Mouse (Mus musculus): ENCODE measurements around the gene Wt1. TPM values are rescaled to one million over a fixed set of nuclear protein-coding genes. Genes with fewer than 3 reads are reported as not detected.

The Wt1 gene
- polyA plus RNA-seq (2014; fragmentation: Illumina TruSeq; extraction: RNeasy Lipid Tissue Mini Kit (QIAGEN cat#74804); ENCODE audit: low read depth, low replicate concordance), result 2.3 TPM

DNA sequence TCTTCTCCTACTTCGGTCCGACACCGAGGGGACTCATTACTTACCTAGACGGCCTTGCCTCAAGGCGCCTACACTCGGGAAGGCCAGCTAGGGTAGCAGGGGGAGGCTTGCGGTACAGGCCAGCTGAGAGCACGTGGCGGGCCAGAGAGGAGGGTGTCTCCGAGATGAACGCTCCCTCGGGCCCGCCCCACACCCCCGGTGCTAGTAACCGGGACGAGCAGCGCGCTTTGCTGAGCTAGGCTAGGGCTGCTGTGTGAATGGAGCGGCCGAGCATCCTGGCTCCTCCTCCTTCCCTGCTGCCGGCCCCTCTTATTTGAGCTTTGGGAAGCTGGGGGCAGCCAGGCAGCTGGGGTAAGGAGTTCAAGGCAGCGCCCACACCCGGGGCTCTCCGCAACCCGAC, at the start of gene Wt1:
Gene Wt1 (plus strand): TSS at position 251 of the 400 bp plus-strand sequence.

DNA sequence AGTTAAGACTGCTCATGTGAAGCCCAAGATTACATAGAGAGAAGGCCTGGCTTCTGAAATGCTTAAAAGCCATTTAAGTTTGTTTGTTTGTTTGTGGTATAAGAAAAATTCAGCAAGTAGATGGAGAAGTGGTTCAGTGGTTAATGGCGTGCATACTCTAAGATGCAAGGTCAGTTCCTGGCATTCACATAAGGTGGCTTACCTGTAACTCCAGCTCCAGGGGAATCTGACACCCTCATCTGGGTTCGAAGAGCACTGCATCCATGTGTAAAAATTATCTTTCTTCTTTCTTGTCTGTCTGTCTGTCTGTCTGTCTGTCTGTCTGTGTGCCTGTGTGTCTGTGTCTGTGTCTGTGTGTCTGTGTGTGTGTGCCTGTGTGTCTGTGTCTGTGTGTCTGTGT, 34.6 kb upstream of the Wt1 start, which contains the start of gene Gm11060:
Gene Gm11060 (plus strand): TSS at position 301 of the 400 bp plus-strand sequence.

Other genes with a start within 250 kb of the Wt1 start
- gene Eif3m, start 109.4 kb upstream of the Wt1 start, polyA plus RNA-seq (2014; fragmentation: Illumina TruSeq; extraction: RNeasy Lipid Tissue Mini Kit (QIAGEN cat#74804); ENCODE audit: low read depth, low replicate concordance), result 513 TPM
- not detected for gene Gm11060, start 34.5 kb upstream of the Wt1 start, polyA plus RNA-seq (2014; fragmentation: Illumina TruSeq; extraction: RNeasy Lipid Tissue Mini Kit (QIAGEN cat#74804); ENCODE audit: low read depth, low replicate concordance)
- 0.41 TPM for gene Them7, start 97.8 kb downstream of the Wt1 start, polyA plus RNA-seq (2014; fragmentation: Illumina TruSeq; extraction: RNeasy Lipid Tissue Mini Kit (QIAGEN cat#74804); ENCODE audit: low read depth, low replicate concordance)

Measured in adrenal gland, adult 10 weeks (tissue).